Mouse (Mus musculus) lung, postnatal 0 days (tissue): ENCODE results near the gene Dnah11. TPM values are rescaled to one million over a fixed set of nuclear protein-coding genes. Genes with fewer than 3 reads are reported as not detected.

Experiments used
- ATAC-seq: fragments of 200-750 bp; cut with Nextera tagmentation; 2 replicates; pipeline ENCODE4 v1.8.0; 2017; ENCODE audit warnings: moderate library complexity
- DNase-seq: peaks from one replicate; pipeline ENCODE4 v3.0.0-alpha.2; 2016; ENCODE audit warnings: low spot score
- H3K27ac ChIP-seq: fragments of 300-500 bp; sonication (generic); 2 replicates; pipeline ENCODE4 v1.5.1; 2014; ENCODE audit warnings: antibody characterized with exemption, mild to moderate bottlenecking, low read length, mixed read lengths
- H3K27me3 ChIP-seq: fragments of 300-500 bp; sonication (generic); replicated peaks from 2 replicates; pipeline ENCODE4 v1.6.1; 2014; ENCODE audit warnings: low read length, mixed read lengths; ENCODE audit not compliant: insufficient read depth
- H3K36me3 ChIP-seq: fragments of 300-500 bp; sonication (generic); 2 replicates; pipeline ENCODE4 v1.6.1; 2014; ENCODE audit warnings: low read length, mixed read lengths; ENCODE audit not compliant: insufficient read depth
- H3K4me1 ChIP-seq: fragments of 300-500 bp; sonication (generic); 2 replicates; pipeline ENCODE4 v1.6.1; 2014; ENCODE audit warnings: antibody characterized with exemption, low read depth, low read length, mixed read lengths; ENCODE audit not compliant: insufficient read depth
- H3K4me2 ChIP-seq: fragments of 300-500 bp; sonication (generic); replicated peaks from 2 replicates; pipeline ENCODE4 v1.6.1; 2014; ENCODE audit warnings: low read depth, mild to moderate bottlenecking, low read length, moderate library complexity, mixed read lengths
- H3K4me3 ChIP-seq: fragments of 300-500 bp; sonication (generic); 2 replicates; pipeline ENCODE4 v1.5.1; 2014; ENCODE audit warnings: low read depth, low read length
- H3K9ac ChIP-seq: fragments of 300-500 bp; sonication (generic); replicated peaks from 2 replicates; pipeline ENCODE4 v1.6.1; 2014; ENCODE audit warnings: low read depth, mild to moderate bottlenecking
- H3K9me3 ChIP-seq: fragments of 300-500 bp; sonication (generic); 2 replicates; pipeline ENCODE4 v1.6.1; 2016; ENCODE audit warnings: low read length, mixed read lengths
- CTCF ChIP-seq: IDR thresholded peaks from 2 replicates; pipeline ENCODE4 v1.5.1; 2016; ENCODE audit warnings: antibody characterized with exemption, mild to moderate bottlenecking
- EP300 ChIP-seq: IDR thresholded peaks from 2 replicates; pipeline ENCODE4 v1.6.1; 2016; ENCODE audit warnings: antibody characterized with exemption, mild to moderate bottlenecking, control low read depth
- WGBS: fragments of 180-500 bp; shearing (Covaris S2); extraction: QIAGEN DNeasy Blood & Tissue Kit; methylation state at CpG from one replicate; pipeline ENCODE4 v1.1.7; 2014; 5-methylcytosine and 5-hydroxymethylcytosine counted together
- polyA plus RNA-seq: library from polyadenylated mRNA; unstranded; fragments of >200 nt; fragmentation: Nextera tagmentation; extraction: Ambion mirVana; gene quantifications from 2 replicates; pipeline ENCODE4 v1.2.1, GENCODE M21; 2015

Gene Dnah11
- polyA plus RNA-seq, 1 experiment from 2014 or later: 0.51 TPM

DNA sequence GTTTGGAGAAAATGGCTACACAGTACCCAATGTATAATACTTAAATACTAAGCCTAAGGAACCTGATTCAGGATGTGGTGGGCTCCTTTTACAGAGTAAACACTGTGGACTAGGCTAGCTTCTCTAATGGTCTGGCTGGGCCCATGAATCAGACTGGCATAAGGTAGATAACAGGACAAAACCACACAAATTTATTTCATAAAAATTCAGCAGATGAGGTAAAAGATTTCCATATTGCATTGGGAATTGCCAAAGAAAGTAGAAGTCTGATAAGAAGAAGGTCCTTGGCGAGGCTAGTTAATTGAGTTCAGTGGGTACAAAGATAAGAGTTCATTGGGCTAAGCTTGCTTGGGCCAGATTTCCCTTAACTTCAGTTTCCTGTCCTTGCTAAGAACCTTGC lies 358.1 kb downstream of the Dnah11 start:
- ATAC-seq (no peak), DNase-seq (no peak)
- Histone ChIP-seq H3K4me2 (no peak overlapping the region), H3K36me3 (no peaks in the 10 kb centered on the region), H3K9ac (no peak overlapping the region), H3K27ac (no peak overlapping the region), H3K9me3 (no peaks in the 10 kb centered on the region), H3K4me3 (no peak overlapping the region), H3K4me1 (peaks cover 5% of the 10 kb centered on the region; the same call in 1 of the 2 replicates), H3K27me3 (no peaks in the 10 kb centered on the region)
- TF ChIP-seq EP300: no peak
- TF ChIP-seq CTCF: no peak
- WGBS: 63% methylated on average over 1 of the region's 1 CpGs

DNA sequence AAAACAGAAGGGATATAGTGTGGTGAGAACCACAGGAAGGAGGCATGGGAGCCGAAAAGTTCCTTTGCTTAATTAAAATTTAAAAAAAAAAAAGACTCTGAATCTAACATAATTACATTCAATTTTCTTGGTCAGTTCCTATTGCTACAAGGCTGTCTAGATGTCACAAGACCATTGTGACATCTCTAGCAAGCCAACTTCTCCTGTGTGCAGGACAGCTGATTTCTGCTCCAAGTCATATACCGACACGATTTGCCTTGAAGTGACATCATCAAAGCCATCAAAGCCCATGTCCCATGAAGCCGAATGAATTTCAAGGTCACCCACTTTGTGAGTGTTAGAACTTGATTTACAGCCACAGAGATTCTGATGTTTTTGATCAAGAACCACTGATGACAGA lies 361.5 kb downstream of the Dnah11 start:
- 82% methylated on average over 4 of the region's 4 CpGs for WGBS
- no peak overlapping the region for H3K9ac ChIP-seq
- no peak overlapping the region for H3K27ac ChIP-seq
- ATAC-seq (no peak), DNase-seq (no peak)
- H3K9me3 ChIP-seq: no peaks in the 10 kb centered on the region
- H3K4me2 ChIP-seq: no peak overlapping the region
- H3K36me3 ChIP-seq: no peaks in the 10 kb centered on the region
- no peaks in the 10 kb centered on the region for H3K27me3 ChIP-seq
- TF ChIP-seq EP300: no peak
- no peak for TF ChIP-seq CTCF
- no peak overlapping the region for H3K4me3 ChIP-seq
- no peaks in the 10 kb centered on the region for H3K4me1 ChIP-seq

GRCm38 (mm10) chr12:117835371-117835770 lies 363.5 kb downstream of the Dnah11 start:
- Histone ChIP-seq H3K27ac (no peak overlapping the region), H3K9ac (no peak overlapping the region), H3K27me3 (no peaks in the 10 kb centered on the region), H3K4me2 (no peak overlapping the region), H3K9me3 (no peaks in the 10 kb centered on the region), H3K4me1 (no peaks in the 10 kb centered on the region), H3K36me3 (no peaks in the 10 kb centered on the region), H3K4me3 (no peak overlapping the region)
- TF ChIP-seq EP300 (no peak), CTCF (no peak)
- ATAC-seq (no peak), DNase-seq (no peak)
- WGBS: 16% methylated on average over 10 of the region's 10 CpGs

DNA sequence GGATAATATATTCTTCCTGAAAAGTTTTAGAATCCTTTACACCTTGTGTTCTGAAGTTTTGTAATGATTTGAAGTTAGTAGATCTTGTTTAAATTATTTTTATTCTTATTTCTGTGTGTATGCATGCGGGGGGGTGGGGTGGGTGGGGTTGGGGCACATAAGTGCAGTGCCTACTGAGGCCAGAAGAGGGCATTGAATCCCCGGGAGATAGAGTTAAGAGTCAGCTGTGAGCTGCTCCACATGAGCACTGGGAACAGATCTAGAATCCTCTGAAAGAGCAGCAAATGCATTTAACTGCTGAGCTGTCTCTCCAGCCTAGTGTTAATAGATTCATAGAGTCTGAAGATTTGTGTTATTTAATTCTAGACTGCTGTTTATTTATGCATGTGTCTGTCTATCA lies 364.2 kb downstream of the Dnah11 start:
- Histone ChIP-seq H3K27ac (no peak overlapping the region), H3K9me3 (no peaks in the 10 kb centered on the region), H3K4me3 (no peak overlapping the region), H3K9ac (no peak overlapping the region), H3K27me3 (no peaks in the 10 kb centered on the region), H3K4me2 (no peak overlapping the region), H3K36me3 (no peaks in the 10 kb centered on the region), H3K4me1 (no peaks in the 10 kb centered on the region)
- no peak for TF ChIP-seq EP300
- no peak for TF ChIP-seq CTCF
- DNase-seq (no peak), ATAC-seq (no peak)
- 84% methylated on average over 2 of the region's 2 CpGs for WGBS

GRCm38 (mm10) chr12:117832190-117832589 lies 366.7 kb downstream of the Dnah11 start:
- no peak for DNase-seq
- Histone ChIP-seq H3K9me3 (no peaks in the 10 kb centered on the region), H3K27ac (no peak overlapping the region), H3K27me3 (no peaks in the 10 kb centered on the region), H3K4me1 (peaks cover 4% of the 10 kb centered on the region; the same call in 1 of the 2 replicates), H3K4me2 (no peak overlapping the region), H3K4me3 (no peak overlapping the region), H3K36me3 (no peaks in the 10 kb centered on the region), H3K9ac (no peak overlapping the region)
- no peak for ATAC-seq
- TF ChIP-seq CTCF (no peak), EP300 (no peak)
- WGBS: 40% methylated on average over 5 of the region's 5 CpGs

DNA sequence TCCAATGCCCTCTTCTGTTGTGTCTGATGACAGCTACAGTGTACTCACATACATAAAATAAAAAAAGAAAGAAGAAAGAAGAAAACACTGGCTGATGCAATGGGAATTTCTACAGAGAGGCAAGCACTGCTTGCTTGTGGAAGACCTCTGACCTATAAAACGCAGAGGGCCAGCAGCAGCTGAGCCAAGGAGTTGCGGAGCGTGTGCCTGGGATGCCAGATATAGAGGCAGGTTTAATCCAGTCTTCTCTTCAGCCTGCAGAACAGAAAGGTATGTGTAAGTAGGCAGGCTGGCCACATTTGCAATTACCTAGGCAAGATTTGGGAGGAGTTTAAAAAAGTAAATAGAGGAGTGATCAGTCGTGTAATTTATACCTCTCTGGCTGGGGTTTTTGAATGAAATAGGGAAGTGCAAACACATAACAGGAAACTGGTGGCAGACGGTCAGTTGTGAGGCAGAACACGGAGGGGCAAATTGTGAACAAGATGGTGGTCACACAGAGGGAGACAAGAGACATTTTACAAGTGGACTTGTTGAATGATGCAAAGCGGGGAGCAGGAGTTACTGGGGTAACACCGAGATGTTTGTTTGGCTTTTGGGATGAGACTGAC lies 367.4 kb downstream of the Dnah11 start:
- DNase-seq (peak; percentile 31), ATAC-seq (no peak; the same call in 1 of the 2 replicates)
- H3K4me3 ChIP-seq: no peak overlapping the region
- no peak overlapping the region for H3K4me2 ChIP-seq
- H3K4me1 ChIP-seq: peaks cover 4% of the 10 kb centered on the region; the same call in 1 of the 2 replicates
- no peaks in the 10 kb centered on the region for H3K27me3 ChIP-seq
- H3K27ac ChIP-seq: no peak overlapping the region
- no peaks in the 10 kb centered on the region for H3K9me3 ChIP-seq
- TF ChIP-seq CTCF (no peak), EP300 (no peak)
- WGBS: 40% methylated on average over 8 of the region's 8 CpGs
- H3K9ac ChIP-seq: no peak overlapping the region
- no peaks in the 10 kb centered on the region for H3K36me3 ChIP-seq
